Mouse (Mus musculus): ENCODE measurements around the gene Ovol2. TPM values are rescaled to one million over a fixed set of nuclear protein-coding genes. Genes with fewer than 3 reads are reported as not detected.

The Ovol2 gene
- polyA plus RNA-seq (2012; ENCODE audit: insufficient read depth, low replicate concordance) = not detected in 2 replicates

DNA sequence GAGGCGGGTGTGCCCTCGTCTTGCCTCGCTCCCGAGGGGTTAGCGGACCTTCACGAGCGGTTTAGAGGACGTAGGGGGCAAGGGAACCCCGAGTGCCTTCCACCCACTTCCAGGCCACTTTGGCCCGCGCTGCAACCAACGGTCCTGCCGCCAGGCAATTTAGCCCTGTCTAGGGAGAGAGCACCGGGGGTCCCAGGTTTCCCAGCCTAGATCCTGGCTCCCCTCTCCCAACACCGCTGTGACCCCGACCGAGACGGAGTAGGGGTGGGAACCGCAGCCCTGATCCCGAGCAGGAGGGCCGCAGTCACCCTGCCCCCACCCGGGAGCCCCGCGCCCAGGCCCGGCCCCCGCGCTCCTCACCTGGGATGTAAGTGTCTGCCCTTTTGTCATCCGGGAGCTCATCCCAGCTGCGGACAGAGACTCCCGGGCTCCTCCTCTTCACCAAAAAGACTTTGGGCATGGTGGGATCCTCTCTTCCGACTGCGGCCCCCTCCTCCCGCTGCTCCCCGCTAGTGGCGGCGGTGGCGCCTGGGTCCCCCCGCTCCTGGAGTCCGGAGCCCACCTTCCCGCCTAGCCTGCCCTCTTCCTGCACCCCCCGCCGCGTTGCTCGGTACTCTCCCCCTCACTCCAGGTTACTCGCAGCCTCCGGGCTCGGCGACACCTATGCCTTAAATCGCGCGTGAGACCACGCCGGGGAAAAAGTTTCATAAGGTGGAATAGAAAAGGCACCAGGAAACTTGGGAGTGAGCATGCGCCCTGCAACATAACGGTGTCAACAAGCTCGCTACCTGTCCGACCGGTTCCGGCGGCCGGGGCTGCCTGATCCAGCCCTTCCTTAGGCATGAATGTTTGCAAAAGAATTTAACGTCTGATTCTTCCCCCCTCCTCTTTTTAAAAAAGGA is at the start of gene Ovol2:
Ovol2 (minus strand) TSS at position 746 of the 902 bp plus-strand sequence.
- no peak for TF ChIP-seq FLI1 (IDR thresholded peaks at IDR 0.05; ENCODE audit: low read length)
- TF ChIP-seq GATA1 (IDR thresholded peaks at IDR 0.05; ENCODE audit: borderline replicate concordance, low read length) = no peak
- peaks cover 39% of the 10 kb centered on the region for H3K4me1 ChIP-seq
- H3K4me3 ChIP-seq (replicated peaks) = peak within 1 kb of the TSS; percentile 90
- H3K9me3 ChIP-seq = peaks cover 6% of the 10 kb centered on the region; the same call in 1 of the 2 replicates
- H3K36me3 ChIP-seq (replicated peaks; ENCODE audit: low read length) = no peaks in the 10 kb centered on the region
- peaks cover 87% of the 10 kb centered on the region for H3K27me3 ChIP-seq (replicated peaks)

DNA sequence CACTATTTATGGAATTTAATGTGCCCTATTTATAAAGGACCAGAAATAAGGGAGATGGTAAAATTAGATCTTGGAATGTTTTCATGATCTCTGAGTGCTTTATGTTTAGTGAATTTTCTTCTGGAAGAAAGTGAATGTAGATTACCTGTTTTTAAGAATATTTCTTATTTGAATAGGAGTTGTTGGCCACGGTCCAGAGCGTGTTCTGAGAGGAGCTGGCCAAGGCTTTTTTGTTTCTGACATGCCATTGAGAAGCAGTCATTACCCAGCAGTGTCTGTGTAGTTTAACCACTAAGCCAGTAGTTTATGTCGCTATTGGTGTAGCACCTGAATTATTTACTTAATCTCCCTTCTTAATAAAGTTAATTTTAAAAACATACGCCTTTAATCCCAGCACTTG is 49.8 kb upstream of the Ovol2 start:
- Histone ChIP-seq H3K4me1 (0 out of 2 replicates have a peak, but pooled peaks cover 4% of the 10 kb centered on the region), H3K36me3 (replicated peaks; ENCODE audit: low read length) (peaks cover 91% of the 10 kb centered on the region), H3K4me3 (replicated peaks) (no peak overlapping the region), H3K9me3 (no peaks in the 10 kb centered on the region), H3K27me3 (replicated peaks) (no peaks in the 10 kb centered on the region)
- TF ChIP-seq GATA1 (IDR thresholded peaks at IDR 0.05; ENCODE audit: borderline replicate concordance, low read length) (no peak), FLI1 (IDR thresholded peaks at IDR 0.05; ENCODE audit: low read length) (no peak)

DNA sequence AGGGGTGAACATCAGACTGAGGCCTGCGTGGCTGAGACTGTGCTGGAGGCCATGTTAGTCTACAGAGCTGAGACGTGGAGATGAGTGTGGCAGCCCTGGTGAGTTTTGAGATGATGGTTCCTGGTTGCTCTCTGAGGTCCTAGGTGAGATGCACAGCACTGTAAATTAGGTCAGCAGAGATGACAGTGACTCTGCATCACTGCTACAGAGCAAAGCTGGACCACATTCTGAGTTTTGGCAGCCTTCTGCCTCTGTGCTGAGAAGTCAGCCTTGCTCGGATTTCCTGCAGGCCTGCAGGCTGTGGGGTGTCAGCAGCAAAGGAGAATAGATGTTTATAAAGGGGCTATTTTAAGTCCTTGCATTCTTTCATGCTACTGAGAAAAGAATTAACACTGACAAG is 49.3 kb upstream of the Ovol2 start:
- Histone ChIP-seq H3K9me3 (no peaks in the 10 kb centered on the region), H3K4me1 (0 out of 2 replicates have a peak, but pooled peaks cover 4% of the 10 kb centered on the region), H3K27me3 (replicated peaks) (no peaks in the 10 kb centered on the region), H3K36me3 (replicated peaks; ENCODE audit: low read length) (peaks cover 91% of the 10 kb centered on the region), H3K4me3 (replicated peaks) (no peak overlapping the region)
- TF ChIP-seq GATA1 (IDR thresholded peaks at IDR 0.05; ENCODE audit: borderline replicate concordance, low read length) (no peak), FLI1 (IDR thresholded peaks at IDR 0.05; ENCODE audit: low read length) (no peak)

GRCm38 (mm10) chr2:144375063-144375703 is 43.2 kb upstream of the Ovol2 start:
- peaks cover 73% of the 10 kb centered on the region for H3K36me3 ChIP-seq (replicated peaks; ENCODE audit: low read length)
- no peak for TF ChIP-seq FLI1 (IDR thresholded peaks at IDR 0.05; ENCODE audit: low read length)
- TF ChIP-seq GATA1 (IDR thresholded peaks at IDR 0.05; ENCODE audit: borderline replicate concordance, low read length) = no peak

GRCm38 (mm10) chr2:144373063-144373462 is 41.1 kb upstream of the Ovol2 start:
- Histone ChIP-seq H3K9me3 (no peaks in the 10 kb centered on the region), H3K27me3 (replicated peaks) (no peaks in the 10 kb centered on the region), H3K36me3 (replicated peaks; ENCODE audit: low read length) (peaks cover 53% of the 10 kb centered on the region), H3K4me3 (replicated peaks) (no peak overlapping the region), H3K4me1 (peaks cover 18% of the 10 kb centered on the region)
- no peak for TF ChIP-seq FLI1 (IDR thresholded peaks at IDR 0.05; ENCODE audit: low read length)
- no peak for TF ChIP-seq GATA1 (IDR thresholded peaks at IDR 0.05; ENCODE audit: borderline replicate concordance, low read length)

More at GRCm38 (mm10) chr2:144375063-144375703, 43.2 kb upstream of the Ovol2 start:
- Histone ChIP-seq H3K9me3 (no peaks in the 10 kb centered on the region), H3K27me3 (replicated peaks) (no peaks in the 10 kb centered on the region), H3K4me3 (replicated peaks) (no peak overlapping the region), H3K4me1 (peaks cover 12% of the 10 kb centered on the region)

- Histone ChIP-seq H3K9me3 (no peaks in the 10 kb centered on the region), H3K4me1 (peaks cover 18% of the 10 kb centered on the region), H3K36me3 (replicated peaks; ENCODE audit: low read length) (peaks cover 40% of the 10 kb centered on the region), H3K4me3 (replicated peaks) (no peak overlapping the region), H3K27me3 (replicated peaks) (no peaks in the 10 kb centered on the region)
- no peak for TF ChIP-seq GATA1 (IDR thresholded peaks at IDR 0.05; ENCODE audit: borderline replicate concordance, low read length)
These were observed 39.6 kb upstream of the Ovol2 start for GRCm38 (mm10) chr2:144371566-144371965.

- Histone ChIP-seq H3K9me3 (no peaks in the 10 kb centered on the region), H3K4me3 (replicated peaks) (peak overlapping the region; percentile 99), H3K4me1 (peaks cover 18% of the 10 kb centered on the region), H3K27me3 (replicated peaks) (no peaks in the 10 kb centered on the region), H3K36me3 (replicated peaks; ENCODE audit: low read length) (peaks cover 22% of the 10 kb centered on the region)
- TF ChIP-seq GATA1 (IDR thresholded peaks at IDR 0.05; ENCODE audit: borderline replicate concordance, low read length) (no peak), FLI1 (IDR thresholded peaks at IDR 0.05; ENCODE audit: low read length) (no peak)
These were observed 37.6 kb upstream of the Ovol2 start for GRCm38 (mm10) chr2:144369511-144369910.

DNA sequence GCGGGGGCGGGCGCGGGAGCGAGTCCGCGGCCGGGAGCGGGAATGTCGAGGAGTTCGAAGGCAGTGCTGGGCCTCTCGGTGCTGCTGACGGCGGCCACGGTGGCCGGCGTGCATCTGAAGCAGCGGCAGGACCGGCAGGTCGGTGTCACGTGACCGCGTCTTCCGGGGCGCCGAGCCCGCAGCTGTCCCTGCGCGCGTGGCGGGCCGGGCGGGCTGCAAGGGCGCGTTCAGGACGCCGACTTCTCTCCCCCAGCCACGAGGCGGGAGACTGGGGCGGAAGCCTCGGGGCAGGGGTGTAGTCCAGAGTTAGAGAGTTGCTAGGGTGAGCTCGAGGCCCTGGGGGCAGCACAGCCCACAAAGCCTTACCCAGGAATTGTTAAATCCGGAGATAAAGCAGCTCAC is 37.1 kb upstream of the Ovol2 start:
- no peaks in the 10 kb centered on the region for H3K9me3 ChIP-seq
- peaks cover 17% of the 10 kb centered on the region for H3K36me3 ChIP-seq (replicated peaks; ENCODE audit: low read length)
- no peak for TF ChIP-seq GATA1 (IDR thresholded peaks at IDR 0.05; ENCODE audit: borderline replicate concordance, low read length)
- no peak for TF ChIP-seq FLI1 (IDR thresholded peaks at IDR 0.05; ENCODE audit: low read length)
- no peaks in the 10 kb centered on the region for H3K27me3 ChIP-seq (replicated peaks)
- peak overlapping the region; percentile 99 for H3K4me3 ChIP-seq (replicated peaks)
- peaks cover 18% of the 10 kb centered on the region for H3K4me1 ChIP-seq

- H3K9me3 ChIP-seq = no peaks in the 10 kb centered on the region
- peak within 1 kb of the TSS; percentile 99 for H3K4me3 ChIP-seq (replicated peaks)
- peaks cover 12% of the 10 kb centered on the region for H3K36me3 ChIP-seq (replicated peaks; ENCODE audit: low read length)
- H3K27me3 ChIP-seq (replicated peaks) = no peaks in the 10 kb centered on the region
- H3K4me1 ChIP-seq = peaks cover 18% of the 10 kb centered on the region
- TF ChIP-seq FLI1 (IDR thresholded peaks at IDR 0.05; ENCODE audit: low read length) (no peak), GATA1 (IDR thresholded peaks at IDR 0.05; ENCODE audit: borderline replicate concordance, low read length) (no peak)
These were observed 36.6 kb upstream of the Ovol2 start, which contains the start of the genes Kat14 and Pet117 for GRCm38 (mm10) chr2:144368400-144369019. Kat14 (plus strand) TSS chr2:144368983. Pet117 (plus strand) TSS chr2:144368996.

Measured in megakaryocyte, embryonic 14.5 days (primary cell).